Comparison of ENCODE assay signal across 10 mouse cellular contexts in the genomic region with DNA sequence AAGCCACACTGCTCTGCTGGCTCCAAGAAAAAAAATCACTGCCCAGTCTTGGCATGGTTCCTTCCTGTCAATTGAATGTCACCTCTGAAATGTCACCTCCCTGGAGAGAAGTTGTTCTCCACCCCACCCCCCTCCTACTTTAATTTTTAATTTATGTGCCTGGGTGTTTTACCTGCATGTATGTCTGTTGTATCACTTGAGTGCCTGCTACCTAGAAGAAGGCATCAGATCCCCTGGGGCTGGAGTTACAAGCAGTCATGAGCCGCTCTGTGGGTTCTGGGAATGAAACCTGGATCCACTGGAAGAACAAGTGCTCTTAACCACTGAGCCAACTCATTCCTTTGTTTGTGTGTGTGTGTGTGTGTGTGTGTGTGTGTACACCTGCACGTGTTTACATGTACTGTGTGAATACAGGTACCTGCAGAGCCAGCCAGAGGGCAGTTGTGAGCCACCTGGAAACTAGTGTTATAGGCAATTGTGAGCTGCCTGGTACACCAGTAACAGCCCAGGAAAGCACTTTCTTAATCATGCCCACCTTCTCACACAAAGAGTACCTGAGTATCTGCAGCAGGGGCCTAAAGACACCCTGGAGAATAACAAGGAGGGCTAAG.
DNase-seq lines count a peak whose midpoint lies in the region; ATAC-seq and TF ChIP-seq lines count a peak whose summit lies in the region.
"Had no signal": no experiment of that assay in that cellular context is flagged by ENCODE, and none has a peak within 500 bp of the region (broad histone marks: within the 10 kb centered on the region; RNA-seq: fewer than 3 reads in every experiment).

No protein-coding gene starts in this region.

- H3K36me3 ChIP-seq in forebrain, embryonic 14.5 days (ENCODE audit: control insufficient read depth, insufficient read depth, low read length) = no peaks in the 10 kb centered on the region
- H3K36me3 ChIP-seq in forebrain, postnatal 0 days (ENCODE audit: insufficient read depth) = no peaks in the 10 kb centered on the region
- no peaks in the 10 kb centered on the region for H3K36me3 ChIP-seq in ES-Bruce4 (ENCODE audit: control insufficient read depth, insufficient read depth, low read length, poor library complexity, severe bottlenecking)
- no peaks in the 10 kb centered on the region for H3K36me3 ChIP-seq in heart, embryonic 15.5 days

- no peak for TF ChIP-seq POLR2A in ES-Bruce4 (IDR thresholded peaks at IDR 0.05; ENCODE audit: insufficient read depth, low read length)

- intact Hi-C loops in left cerebral cortex, postnatal 36 days (cut with DNase I) = no loop called here
- intact Hi-C loops in left cerebral cortex, postnatal 4 days (cut with DNase I) = no loop called here

- H3K4me3 ChIP-seq in forebrain, embryonic 14.5 days (ENCODE audit: low read depth, low read length) = no peak overlapping the region
- no peak overlapping the region for H3K4me3 ChIP-seq in forebrain, postnatal 0 days (ENCODE audit: low read depth, low read length)
- H3K4me3 ChIP-seq in ES-Bruce4 (ENCODE audit: low read depth, low read length) = no peak overlapping the region
- no peak overlapping the region for H3K4me3 ChIP-seq in heart, embryonic 15.5 days

- TF ChIP-seq EP300 in ES-Bruce4 (IDR thresholded peaks at IDR 0.05; ENCODE audit: insufficient read depth, low read depth, low read length) = no peak

- H3K4me1 ChIP-seq in forebrain, embryonic 14.5 days (ENCODE audit: control insufficient read depth, insufficient read depth, low read length) = peaks cover 23% of the 10 kb centered on the region
- peaks cover 12% of the 10 kb centered on the region for H3K4me1 ChIP-seq in forebrain, postnatal 0 days (ENCODE audit: insufficient read depth)
- peaks cover 13% of the 10 kb centered on the region for H3K4me1 ChIP-seq in ES-Bruce4 (ENCODE audit: control insufficient read depth, insufficient read depth, low read length)
- H3K4me1 ChIP-seq in heart, embryonic 15.5 days (replicated peaks) = peaks cover 44% of the 10 kb centered on the region

- WGBS in forebrain, embryonic 14.5 days = 87% methylated on average over 2 of the region's 2 CpGs
- WGBS in forebrain, postnatal 0 days = 90% methylated on average over 2 of the region's 2 CpGs
- WGBS in heart, embryonic 15.5 days = 78% methylated on average over 2 of the region's 2 CpGs

- peak overlapping the region; percentile 29; the same call in 1 of the 2 replicates for H3K27ac ChIP-seq in forebrain, embryonic 14.5 days (ENCODE audit: low read depth, low read length)
- H3K27ac ChIP-seq in forebrain, postnatal 0 days (ENCODE audit: low read depth, low read length) = no peak overlapping the region
- peak overlapping the region; percentile 55 for H3K27ac ChIP-seq in ES-Bruce4 (ENCODE audit: insufficient read depth, low read length)
- H3K27ac ChIP-seq in heart, embryonic 15.5 days = peak overlapping the region; percentile 77
- H3K27ac ChIP-seq: macrophage had no signal

- peak; percentile 17; the same call in 1 of the 2 replicates for ATAC-seq in forebrain, embryonic 14.5 days
- ATAC-seq in forebrain, postnatal 0 days = no peak
- no peak for ATAC-seq in heart, embryonic 15.5 days (replicated peaks; ENCODE audit: insufficient number of reproducible peaks, insufficient read depth, low FRiP score, low read depth)

- no peaks in the 10 kb centered on the region for H3K9me3 ChIP-seq in forebrain, embryonic 14.5 days (replicated peaks; ENCODE audit: control insufficient read depth, low read length)
- no peaks in the 10 kb centered on the region for H3K9me3 ChIP-seq in forebrain, postnatal 0 days (ENCODE audit: low read length)
- no peaks in the 10 kb centered on the region for H3K9me3 ChIP-seq in ES-Bruce4 (replicated peaks; ENCODE audit: control insufficient read depth, insufficient read depth, low read length, poor library complexity, severe bottlenecking)
- no peaks in the 10 kb centered on the region for H3K9me3 ChIP-seq in heart, embryonic 15.5 days (replicated peaks)

- no peak overlapping the region for H3K9ac ChIP-seq in forebrain, embryonic 14.5 days (ENCODE audit: low read length)
- H3K9ac ChIP-seq in forebrain, postnatal 0 days = no peak overlapping the region
- H3K9ac ChIP-seq in ES-Bruce4 (ENCODE audit: low read depth, poor library complexity, severe bottlenecking) = peak overlapping the region; percentile 64; the same call in 1 of the 2 replicates
- no peak overlapping the region for H3K9ac ChIP-seq in heart, embryonic 15.5 days

- TF ChIP-seq CTCF in forebrain, postnatal 0 days (IDR thresholded peaks at IDR 0.05; ENCODE audit: low read depth) = no peak
- TF ChIP-seq CTCF in ES-Bruce4 (IDR thresholded peaks at IDR 0.05; ENCODE audit: low read depth, low read length) = peak; percentile 44

- no peak overlapping the region for H3K4me2 ChIP-seq in forebrain, embryonic 14.5 days (ENCODE audit: low read length)
- H3K4me2 ChIP-seq in forebrain, postnatal 0 days (ENCODE audit: low read depth) = no peak overlapping the region
- H3K4me2 ChIP-seq in heart, embryonic 15.5 days = peak overlapping the region; percentile 58; the same call in 1 of the 2 replicates

- no peaks in the 10 kb centered on the region for H3K27me3 ChIP-seq in forebrain, embryonic 14.5 days (replicated peaks; ENCODE audit: control insufficient read depth, insufficient read depth, low read length)
- no peaks in the 10 kb centered on the region for H3K27me3 ChIP-seq in forebrain, postnatal 0 days (ENCODE audit: insufficient read depth, low read length)
- no peaks in the 10 kb centered on the region for H3K27me3 ChIP-seq in ES-Bruce4 (ENCODE audit: control insufficient read depth, insufficient read depth, low read length, poor library complexity, severe bottlenecking)
- H3K27me3 ChIP-seq in heart, embryonic 15.5 days = no peaks in the 10 kb centered on the region

- no peak for DNase-seq in forebrain, embryonic 14.5 days (ENCODE audit: low spot score)
- DNase-seq in forebrain, postnatal 0 days = no peak
- DNase-seq in lung, postnatal 10 days = peak; percentile 12
- DNase-seq in urinary bladder, postnatal 10 days (ENCODE audit: low spot score) = no peak
- no peak for DNase-seq in left cerebral cortex, postnatal 36 days (ENCODE audit: low spot score in 2 of 2)
- DNase-seq in left cerebral cortex, postnatal 4 days = no peak
- DNase-seq: thymus, postnatal 36 days had no signal
